Mouse (Mus musculus) testis, adult 2 months (tissue): ENCODE data around the gene Kifap3.

Experiments used
- CTCF ChIP-seq: fragments of 200-500 bp; IDR thresholded peaks from 2 replicates; pipeline ENCODE4 v1.5.1; 2012; ENCODE audit warnings: low read depth, mild to moderate bottlenecking, inconsistent platforms, low read length, moderate library complexity; ENCODE audit not compliant: control insufficient read depth, insufficient read depth, insufficient replicate concordance
- POLR2A ChIP-seq: fragments of 200-500 bp; IDR thresholded peaks from 2 replicates; pipeline ENCODE4 v1.6.1; 2012; ENCODE audit warnings: low read depth, mild to moderate bottlenecking, inconsistent platforms, low read length, moderate library complexity; ENCODE audit not compliant: control insufficient read depth

- TF ChIP-seq CTCF (no peak), POLR2A (no peak)
Measured at GRCm38 (mm10) chr1:163903411-163903810, 124.0 kb downstream of the Kifap3 start.
